Mouse (Mus musculus) urinary bladder, postnatal 25 days (tissue): ENCODE data around the gene Rhbdl1.
"Not testable (repeated sequence)": the region's sequence is repeated elsewhere in the genome, so short reads cannot be mapped to it uniquely, and the experiment has no call there.

Source experiments
- DNase-seq: peaks from one replicate; pipeline ENCODE4 v3.0.0; 2022; ENCODE audit warnings: low spot score

Rhbdl1 gene

GRCm38 (mm10) chr17:25871566-25871965 lies 34.5 kb upstream of the Rhbdl1 start:
- not testable (repeated sequence) for DNase-seq

DNA sequence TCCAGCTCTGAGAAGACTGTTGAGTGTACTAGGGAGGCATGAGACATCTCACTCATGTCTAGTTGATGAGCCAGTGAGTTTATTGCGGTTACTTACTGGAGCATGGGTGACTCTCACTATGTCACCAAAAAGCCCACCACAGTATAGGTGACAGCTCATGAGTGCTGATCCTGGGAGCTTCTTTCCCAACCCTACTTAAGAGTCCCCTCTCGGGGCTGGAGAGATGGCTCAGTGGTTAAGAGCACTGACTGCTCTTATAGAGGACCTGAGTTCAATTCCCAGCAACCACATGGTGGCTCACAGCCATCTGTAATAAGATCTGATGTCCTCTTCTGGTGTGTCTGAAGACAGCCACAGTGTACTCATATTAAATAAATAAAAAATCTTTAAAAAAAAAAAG lies 32.9 kb upstream of the Rhbdl1 start:
- no peak for DNase-seq

- no peak for DNase-seq
Measured at GRCm38 (mm10) chr17:25869498-25869897, 32.4 kb upstream of the Rhbdl1 start.

DNA sequence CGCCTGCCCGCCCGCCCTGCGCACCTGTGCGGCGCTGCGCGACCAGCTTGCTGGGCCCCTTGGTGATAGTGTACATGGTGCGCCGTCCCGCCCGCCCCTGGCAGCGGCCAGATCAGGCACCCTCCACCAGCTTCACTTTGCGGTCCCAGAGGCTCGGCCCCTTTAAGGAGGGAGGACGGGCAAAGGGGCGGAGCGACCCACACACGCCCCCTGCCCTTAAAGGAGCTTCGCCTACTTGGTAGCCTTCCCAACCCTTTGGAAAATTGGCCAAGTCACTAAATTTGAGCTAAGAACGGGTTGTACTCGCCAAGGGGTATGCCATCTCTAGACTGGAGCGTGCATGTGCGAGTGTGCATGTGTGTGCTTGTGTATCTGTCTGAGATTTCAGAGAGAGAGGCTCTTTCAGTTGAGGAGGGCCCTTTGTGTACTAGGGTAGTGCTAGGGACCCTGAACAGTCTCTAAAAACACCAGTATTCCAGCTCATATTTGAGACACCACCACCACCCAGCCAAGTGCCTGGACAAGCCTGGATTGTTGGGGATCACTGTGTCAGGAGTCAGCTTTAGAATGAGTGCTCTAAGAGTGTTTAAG lies 31.6 kb upstream of the Rhbdl1 start, which contains the start of gene Mcrip2:
Gene Mcrip2, minus strand, starts transcription at position 164 of the 591 bp plus-strand sequence.
- peak; percentile 65 for DNase-seq

GRCm38 (mm10) chr17:25867836-25868600 lies 30.9 kb upstream of the Rhbdl1 start:
- DNase-seq, result peak; percentile 37

DNA sequence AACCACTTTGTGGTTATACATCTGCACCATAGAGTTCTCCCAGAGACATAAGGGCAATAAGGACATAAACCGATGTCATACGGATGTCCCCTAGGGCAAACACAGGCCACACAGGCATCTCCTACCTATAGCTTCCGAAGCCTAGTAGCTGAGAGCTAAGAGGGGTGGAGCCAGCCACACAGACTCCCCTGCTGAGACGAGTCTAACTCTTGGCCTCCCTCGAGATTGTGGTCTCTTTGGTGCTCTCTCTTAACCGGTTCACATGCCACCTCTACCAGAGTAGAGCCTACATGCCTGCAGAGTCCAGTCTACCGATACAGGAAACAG lies 30.4 kb upstream of the Rhbdl1 start:
- DNase-seq, result no peak

DNA sequence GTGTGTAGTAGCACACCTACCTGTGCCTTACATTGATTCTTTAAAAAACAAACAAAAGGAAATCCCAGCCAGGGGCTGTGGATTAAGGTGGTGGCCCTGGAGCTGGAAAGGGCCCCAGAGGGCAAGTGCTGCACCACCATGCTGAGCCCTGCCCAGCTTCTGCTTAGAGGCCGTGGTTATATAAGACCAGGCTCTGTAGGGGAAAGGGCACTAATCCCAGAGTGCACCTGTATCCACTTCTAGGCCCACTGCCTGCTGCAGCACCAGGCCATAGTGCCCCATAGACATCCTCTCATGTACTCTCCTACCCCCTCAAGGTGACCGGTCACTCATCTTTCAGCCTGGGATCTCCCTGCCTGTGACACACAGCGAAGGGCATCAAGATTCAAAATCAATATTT lies 29.1 kb upstream of the Rhbdl1 start:
- DNase-seq, result no peak

DNA sequence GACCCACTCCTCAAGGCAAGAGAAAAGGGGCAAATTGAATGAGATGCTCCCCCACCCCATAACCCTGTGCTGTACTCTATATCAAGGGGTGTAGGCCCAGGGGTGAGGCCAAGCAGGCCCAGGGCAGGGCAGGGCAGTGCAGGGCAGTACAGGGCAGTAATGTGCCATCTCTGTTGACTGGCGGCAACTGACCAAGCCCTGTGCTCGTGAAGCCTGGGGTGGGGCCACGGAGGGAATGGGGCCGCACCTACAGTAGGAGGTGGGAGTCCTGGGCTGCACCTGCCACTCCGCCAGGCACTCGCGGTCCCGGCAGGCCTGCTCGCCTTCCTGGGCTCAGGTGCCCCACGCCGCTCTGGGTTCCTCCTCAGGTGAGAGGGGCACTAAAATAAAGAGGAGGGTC lies 28.2 kb upstream of the Rhbdl1 start:
- no peak for DNase-seq

DNA sequence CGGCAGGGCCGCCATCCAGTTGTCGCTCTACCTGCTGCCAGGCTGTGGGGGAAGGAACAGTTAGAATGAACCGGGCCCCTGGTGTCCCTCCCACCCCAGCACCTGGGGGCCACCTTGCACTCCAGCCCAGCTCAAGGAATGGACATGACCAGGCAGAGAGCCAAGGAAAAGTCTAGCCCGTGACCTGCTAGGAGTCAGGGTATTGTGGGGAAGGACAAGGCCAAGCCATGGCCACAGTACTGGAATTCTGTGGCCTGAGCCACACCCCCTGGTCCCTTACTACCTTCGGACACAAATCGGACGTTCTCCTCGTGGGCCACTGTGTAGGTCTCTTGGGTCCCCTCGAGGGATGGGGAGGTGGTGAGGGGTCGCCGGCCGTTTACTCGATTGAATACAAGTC lies 27.2 kb upstream of the Rhbdl1 start:
- DNase-seq, result no peak

- DNase-seq, result no peak
Measured at GRCm38 (mm10) chr17:25863681-25864080, 26.6 kb upstream of the Rhbdl1 start.

- DNase-seq, result no peak
Measured at GRCm38 (mm10) chr17:25861704-25862612, 24.9 kb upstream of the Rhbdl1 start.

DNA sequence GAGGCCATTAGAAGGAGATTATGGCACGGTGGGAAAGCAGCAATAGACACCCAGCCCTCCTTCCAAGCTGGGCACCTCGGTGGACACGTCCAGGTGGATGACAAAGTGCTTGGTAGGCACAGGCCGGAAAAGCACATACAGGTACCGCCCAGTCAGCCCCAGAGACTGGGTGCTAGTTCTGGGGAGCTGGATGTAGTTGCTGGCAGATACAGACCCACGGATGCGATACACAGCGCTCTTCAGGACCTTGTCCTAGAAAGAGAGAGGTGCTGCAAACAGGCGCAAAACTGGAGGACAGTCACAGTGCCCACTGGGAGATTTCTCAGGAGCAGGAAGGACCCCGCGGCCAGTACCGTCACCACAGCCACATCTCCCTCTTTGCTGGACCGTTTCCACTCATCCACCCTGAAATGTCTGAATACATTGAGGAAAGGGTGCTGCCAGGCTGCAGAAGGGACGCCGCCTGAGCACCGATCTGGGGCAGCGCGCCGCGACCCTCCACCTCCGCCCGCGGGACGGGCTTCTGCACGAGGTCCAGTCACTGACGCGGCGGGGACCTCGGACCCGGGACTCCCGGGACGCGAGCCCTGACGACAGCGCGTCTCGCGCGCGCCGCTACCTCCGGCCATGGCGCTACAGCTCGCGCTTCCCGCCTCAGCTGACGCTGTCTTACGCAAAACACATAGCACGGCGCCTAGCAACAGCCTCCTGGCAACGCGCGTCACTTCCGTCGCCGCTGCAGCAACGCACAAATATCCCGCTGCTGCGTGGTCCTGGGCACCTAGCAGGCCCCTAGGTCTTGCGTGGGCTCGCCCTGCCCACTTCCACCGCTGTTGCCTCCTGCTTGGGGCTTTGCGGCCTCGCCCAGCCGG lies 24.0 kb upstream of the Rhbdl1 start, which contains the start of gene Wdr90:
Gene Wdr90, minus strand, starts transcription at position 670 of the 872 bp plus-strand sequence.
- peak; percentile 87 for DNase-seq

DNA sequence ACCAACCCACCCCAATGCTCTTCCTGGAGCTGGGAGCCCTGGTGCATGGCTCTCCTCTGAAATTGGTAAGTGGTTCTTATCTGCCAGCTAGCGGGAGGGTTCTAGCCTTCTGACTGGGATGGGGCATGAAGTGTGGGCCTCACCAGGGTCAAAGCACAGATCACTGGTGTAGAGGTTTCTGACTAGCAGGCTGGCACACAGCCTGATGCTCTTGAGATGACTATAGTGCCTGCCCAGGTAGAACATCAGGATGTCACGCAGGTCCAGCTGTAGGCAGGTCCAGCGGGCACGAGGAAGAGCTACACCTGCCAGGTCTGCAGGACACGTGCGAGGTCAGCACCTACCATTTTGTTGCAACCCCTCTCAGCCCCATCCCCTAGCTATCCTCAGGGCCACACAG lies 23.1 kb upstream of the Rhbdl1 start:
- no peak for DNase-seq

DNA sequence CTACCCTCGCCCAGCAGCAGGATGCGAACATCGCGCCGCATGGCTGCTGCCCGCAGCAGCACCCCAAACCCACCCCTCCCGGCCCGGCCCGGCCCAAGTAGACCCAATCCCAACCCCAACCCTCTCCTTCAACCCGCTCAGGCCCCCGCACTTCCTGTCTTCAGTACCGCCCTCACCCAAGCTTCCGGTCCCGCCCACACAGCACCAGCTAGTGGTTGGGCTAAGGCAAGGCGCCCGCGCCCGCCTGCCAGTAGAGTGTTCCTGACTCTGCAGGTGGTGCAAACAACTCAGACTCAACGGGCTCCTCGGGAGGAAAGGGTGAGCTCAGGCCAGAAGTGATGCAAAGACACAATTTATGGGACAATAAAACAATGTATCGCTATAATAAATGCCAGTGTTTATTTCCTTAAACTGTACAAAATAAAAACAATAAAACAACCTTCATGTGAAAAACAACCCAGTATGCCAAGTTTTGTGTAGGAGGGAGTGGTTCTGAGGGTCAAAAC lies 7.4 kb upstream of the Rhbdl1 start, which contains the start of gene Rhot2:
Gene Rhot2, minus strand, starts transcription at position 456 of the 506 bp plus-strand sequence.
- DNase-seq, result peak; percentile 92

DNA sequence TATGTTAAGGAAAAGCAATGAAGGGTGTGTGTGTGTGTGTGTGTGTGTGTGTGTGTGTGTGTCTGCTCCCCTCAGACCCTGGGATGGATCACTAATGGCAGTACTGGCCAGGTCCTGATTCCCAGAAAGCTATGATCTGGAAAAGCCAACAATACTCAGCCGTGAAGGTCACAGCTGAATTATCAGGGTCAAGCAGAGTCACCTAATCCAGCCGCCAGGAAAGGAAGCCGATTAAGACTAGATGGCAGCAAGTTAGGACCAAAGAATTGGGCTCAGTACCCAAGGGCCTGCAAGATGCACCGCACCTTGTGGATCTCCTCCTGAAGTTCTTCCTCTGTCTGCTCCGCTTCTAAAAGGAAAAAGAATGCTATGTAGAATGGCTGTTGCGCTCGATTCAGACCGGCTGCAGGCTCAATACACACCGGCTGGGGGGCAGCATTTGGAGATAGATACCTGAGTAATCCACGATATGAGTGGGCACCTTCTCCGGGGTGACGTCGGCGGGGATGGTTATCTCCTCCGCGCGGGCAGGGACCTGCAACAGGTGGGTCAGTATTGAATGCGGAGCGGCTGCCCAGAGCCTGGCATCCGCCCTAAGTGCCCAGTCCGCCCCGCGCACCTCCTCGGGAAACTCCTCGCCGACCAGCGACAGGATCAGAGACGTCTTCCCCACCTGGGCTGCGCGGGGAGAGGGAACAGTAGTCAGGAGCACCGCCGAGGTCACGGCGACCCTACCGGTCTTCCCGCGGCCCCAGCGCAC lies 6.7 kb upstream of the Rhbdl1 start:
- DNase-seq, result no peak

DNA sequence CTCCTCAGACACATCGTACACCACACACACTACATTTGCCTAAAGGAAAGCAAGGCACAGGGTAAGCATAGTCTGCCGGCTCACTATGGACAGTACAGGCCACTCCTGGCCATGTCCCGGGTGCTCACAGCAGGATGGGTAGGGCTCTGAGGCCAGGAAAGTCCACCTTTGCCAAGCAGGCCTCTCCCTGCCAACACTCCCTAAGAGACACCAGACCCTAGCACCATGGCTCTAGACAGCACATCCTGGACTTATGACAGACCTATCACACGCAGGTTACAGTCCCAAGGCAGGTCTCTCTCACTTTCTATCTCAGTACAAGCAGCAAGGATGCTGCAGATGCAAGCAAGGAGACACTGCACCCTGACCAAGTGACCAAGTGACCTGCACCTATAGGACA lies 6.0 kb upstream of the Rhbdl1 start:
- DNase-seq, result no peak

GRCm38 (mm10) chr17:25842509-25842908 lies 5.4 kb upstream of the Rhbdl1 start:
- DNase-seq, result no peak

DNA sequence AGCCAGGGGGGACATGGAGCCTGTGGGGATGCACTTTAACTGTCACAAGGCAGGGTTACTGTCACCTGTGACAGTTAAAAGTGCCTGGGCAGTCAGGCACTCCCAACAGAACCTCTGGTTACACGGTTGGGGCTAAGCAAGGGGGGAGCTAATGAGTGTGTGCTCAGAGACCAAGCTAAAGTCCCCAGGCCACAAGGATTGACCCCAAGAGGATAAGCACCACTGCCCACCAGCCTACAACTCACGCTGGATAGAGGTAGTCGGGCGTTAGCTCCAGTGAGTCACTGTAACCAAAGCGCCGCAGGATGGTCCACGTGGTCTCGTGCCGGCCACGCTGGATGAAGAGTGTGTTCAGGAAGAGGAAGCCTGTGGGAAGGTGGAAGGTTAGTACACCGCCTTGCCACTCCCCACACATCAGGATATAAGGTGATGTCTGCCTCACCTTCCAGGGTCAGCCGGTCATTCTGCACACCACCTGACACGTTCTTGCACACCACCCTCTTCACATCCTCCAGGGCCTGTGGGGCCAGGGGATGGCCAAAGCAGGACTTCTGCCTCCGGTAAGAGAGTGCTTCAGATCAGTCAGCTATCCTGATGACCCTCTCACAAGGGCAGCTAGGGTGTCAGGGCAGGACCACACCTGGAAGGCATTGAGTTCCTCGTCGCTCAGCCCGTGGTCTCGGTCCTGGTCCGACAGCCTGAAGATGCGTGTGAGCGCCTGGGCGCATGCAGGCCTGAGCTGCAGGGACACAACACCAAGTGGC lies 4.2 kb upstream of the Rhbdl1 start, which contains the start of gene Gm20683:
Gene Gm20683, minus strand, starts transcription at position 647 of the 764 bp plus-strand sequence.
- DNase-seq, result no peak

DNA sequence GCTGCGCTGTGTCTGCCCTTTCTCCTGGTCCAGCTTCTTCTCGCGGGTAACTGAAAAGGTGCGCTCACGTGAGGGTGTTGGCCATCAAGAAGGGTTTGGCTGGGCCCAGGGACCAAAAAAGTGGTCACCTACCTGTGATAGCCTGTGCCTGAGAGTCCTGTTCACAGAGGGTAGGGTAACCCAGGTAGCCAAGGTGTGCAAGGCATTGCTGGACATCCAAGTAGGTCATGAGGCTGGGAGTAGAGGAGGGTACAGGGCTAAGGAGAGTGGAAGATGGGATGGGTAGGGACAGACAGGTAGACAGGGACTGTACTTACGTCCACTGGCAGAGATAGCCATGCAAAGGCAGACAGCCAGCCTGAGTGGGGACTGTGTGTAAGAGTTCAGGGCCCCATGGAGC lies 3.4 kb upstream of the Rhbdl1 start:
- DNase-seq, result no peak
